Mouse (Mus musculus): ENCODE data around the gene Mdm2. TPM values are rescaled to one million over a fixed set of nuclear protein-coding genes. Genes with fewer than 3 reads are reported as not detected.

Mdm2 gene
- polyA plus RNA-seq, 1 experiment from 2014 or later = 22.0 TPM

DNA sequence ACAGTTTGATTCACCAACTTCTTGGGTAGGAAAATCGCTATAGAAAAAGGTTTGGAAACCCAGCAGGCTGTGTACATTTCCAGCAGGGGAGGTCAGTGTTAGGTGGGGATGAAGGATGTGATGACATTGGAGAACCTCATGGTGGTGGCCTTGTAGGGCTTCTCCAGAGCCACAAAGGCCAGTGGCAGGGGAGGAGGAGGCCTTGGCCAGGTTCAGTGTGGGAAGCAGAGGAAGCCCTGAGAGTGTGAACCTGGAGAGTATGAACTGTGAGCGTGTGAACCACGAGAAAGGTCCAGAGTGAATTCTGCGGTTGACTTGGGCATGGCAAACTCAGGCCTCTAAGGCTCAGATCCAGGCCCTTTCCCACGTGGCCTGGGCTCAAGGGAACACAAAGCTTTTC is 18.0 kb upstream of the Mdm2 start:
- Histone ChIP-seq H3K36me3 (ENCODE audit: insufficient read depth, low read length) (no peaks in the 10 kb centered on the region), H3K9ac (ENCODE audit: low read depth, low read length) (no peak overlapping the region), H3K27ac (no peak overlapping the region), H3K9me3 (replicated peaks; ENCODE audit: low read length) (no peaks in the 10 kb centered on the region), H3K4me1 (replicated peaks; ENCODE audit: insufficient read depth, low read length) (no peaks in the 10 kb centered on the region), H3K4me3 (replicated peaks; ENCODE audit: low read depth, low read length) (no peak overlapping the region), H3K4me2 (ENCODE audit: low read length) (no peak overlapping the region), H3K27me3 (ENCODE audit: insufficient read depth, low read length) (no peaks in the 10 kb centered on the region)
- no peak for TF ChIP-seq CTCF (IDR thresholded peaks at IDR 0.05; ENCODE audit: low read depth)
- WGBS = 79% methylated on average over 5 of the region's 5 CpGs
- DNase-seq (ENCODE audit: low spot score) (no peak), ATAC-seq (replicated peaks; ENCODE audit: low FRiP score, low read depth) (no peak)

DNA sequence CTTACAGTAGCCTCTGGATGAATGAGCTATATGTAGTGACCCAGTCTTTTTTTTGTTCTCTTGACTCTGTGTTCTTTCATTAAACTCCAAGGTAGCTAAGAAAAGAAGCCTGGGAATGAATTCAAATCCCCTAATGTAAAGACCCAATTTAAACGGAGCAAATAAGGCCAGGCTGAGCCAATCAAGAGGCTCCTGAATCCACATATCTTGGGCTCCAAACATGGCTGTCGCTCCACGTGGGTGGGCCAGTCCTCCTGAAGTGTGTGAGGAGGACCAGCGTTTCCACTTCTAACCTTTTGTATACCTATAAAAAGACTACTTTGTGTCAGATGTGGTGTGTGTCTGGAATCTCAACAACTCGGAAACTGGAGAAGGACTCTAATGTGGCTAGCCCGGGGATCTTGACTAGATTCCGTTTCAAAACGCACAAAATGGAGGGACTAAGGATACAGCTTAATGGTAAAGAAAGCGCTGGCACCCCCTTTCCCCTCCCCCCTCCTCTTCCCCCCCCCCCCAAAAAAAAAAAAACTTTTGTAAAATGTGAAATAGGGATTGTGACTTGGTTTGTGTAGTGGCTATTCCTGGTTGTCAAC is 17.1 kb upstream of the Mdm2 start:
- Histone ChIP-seq H3K9me3 (replicated peaks; ENCODE audit: low read length) (no peaks in the 10 kb centered on the region), H3K4me3 (replicated peaks; ENCODE audit: low read depth, low read length) (no peak overlapping the region), H3K36me3 (ENCODE audit: insufficient read depth, low read length) (no peaks in the 10 kb centered on the region), H3K4me2 (ENCODE audit: low read length) (no peak overlapping the region), H3K4me1 (replicated peaks; ENCODE audit: insufficient read depth, low read length) (no peaks in the 10 kb centered on the region), H3K27ac (no peak overlapping the region), H3K27me3 (ENCODE audit: insufficient read depth, low read length) (no peaks in the 10 kb centered on the region), H3K9ac (ENCODE audit: low read depth, low read length) (no peak overlapping the region)
- ATAC-seq (replicated peaks; ENCODE audit: low FRiP score, low read depth) = no peak
- no peak for DNase-seq (ENCODE audit: low spot score)
- no peak for TF ChIP-seq CTCF (IDR thresholded peaks at IDR 0.05; ENCODE audit: low read depth)
- WGBS = 79% methylated on average over 9 of the region's 9 CpGs

DNA sequence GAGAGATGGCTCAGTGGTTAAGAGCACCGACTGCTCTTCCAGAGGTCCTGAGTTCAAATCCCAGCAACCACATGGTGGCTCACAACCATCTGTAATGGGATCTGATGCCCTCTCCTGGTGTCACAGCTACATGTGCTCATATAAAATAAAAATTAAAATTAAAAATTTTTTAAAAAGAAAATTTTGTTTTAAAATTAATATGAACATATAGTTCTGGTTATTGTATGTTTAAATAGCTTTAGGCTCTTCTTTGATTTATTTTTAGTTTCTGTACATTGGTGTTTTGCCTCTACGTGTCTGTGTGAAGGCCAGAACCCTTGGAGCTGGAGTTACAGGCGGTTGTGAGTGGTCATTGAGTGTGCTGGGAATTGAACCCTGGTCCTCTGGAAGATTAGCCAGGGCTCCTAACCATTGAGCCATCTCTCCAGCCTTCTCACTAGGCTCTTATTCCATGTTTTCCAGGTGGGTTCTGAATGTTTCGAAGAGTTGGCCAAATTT is 16.4 kb upstream of the Mdm2 start:
- H3K9ac ChIP-seq (ENCODE audit: low read depth, low read length) = no peak overlapping the region

GRCm38 (mm10) chr10:117726350-117726749 is 15.8 kb upstream of the Mdm2 start:
- no peak overlapping the region for H3K27ac ChIP-seq
- 92% methylated on average over 4 of the region's 4 CpGs for WGBS
- TF ChIP-seq CTCF (IDR thresholded peaks at IDR 0.05; ENCODE audit: low read depth) = no peak
- no peaks in the 10 kb centered on the region for H3K4me1 ChIP-seq (replicated peaks; ENCODE audit: insufficient read depth, low read length)
- H3K9ac ChIP-seq (ENCODE audit: low read depth, low read length) = no peak overlapping the region
- no peak overlapping the region for H3K4me3 ChIP-seq (replicated peaks; ENCODE audit: low read depth, low read length)
- H3K9me3 ChIP-seq (replicated peaks; ENCODE audit: low read length) = no peaks in the 10 kb centered on the region
- no peaks in the 10 kb centered on the region for H3K27me3 ChIP-seq (ENCODE audit: insufficient read depth, low read length)
- DNase-seq (ENCODE audit: low spot score) = no peak
- ATAC-seq (replicated peaks; ENCODE audit: low FRiP score, low read depth) = no peak
- no peaks in the 10 kb centered on the region for H3K36me3 ChIP-seq (ENCODE audit: insufficient read depth, low read length)
- H3K4me2 ChIP-seq (ENCODE audit: low read length) = no peak overlapping the region

More for the DNA sequence above, 16.4 kb upstream of the Mdm2 start:
- Histone ChIP-seq H3K4me1 (replicated peaks; ENCODE audit: insufficient read depth, low read length) (no peaks in the 10 kb centered on the region), H3K27ac (no peak overlapping the region), H3K36me3 (ENCODE audit: insufficient read depth, low read length) (no peaks in the 10 kb centered on the region), H3K27me3 (ENCODE audit: insufficient read depth, low read length) (no peaks in the 10 kb centered on the region), H3K4me3 (replicated peaks; ENCODE audit: low read depth, low read length) (no peak overlapping the region), H3K9me3 (replicated peaks; ENCODE audit: low read length) (no peaks in the 10 kb centered on the region), H3K4me2 (ENCODE audit: low read length) (no peak overlapping the region)
- WGBS = 98% methylated on average over 4 of the region's 4 CpGs
- no peak for TF ChIP-seq CTCF (IDR thresholded peaks at IDR 0.05; ENCODE audit: low read depth)
- DNase-seq (ENCODE audit: low spot score) = no peak
- no peak for ATAC-seq (replicated peaks; ENCODE audit: low FRiP score, low read depth)

DNA sequence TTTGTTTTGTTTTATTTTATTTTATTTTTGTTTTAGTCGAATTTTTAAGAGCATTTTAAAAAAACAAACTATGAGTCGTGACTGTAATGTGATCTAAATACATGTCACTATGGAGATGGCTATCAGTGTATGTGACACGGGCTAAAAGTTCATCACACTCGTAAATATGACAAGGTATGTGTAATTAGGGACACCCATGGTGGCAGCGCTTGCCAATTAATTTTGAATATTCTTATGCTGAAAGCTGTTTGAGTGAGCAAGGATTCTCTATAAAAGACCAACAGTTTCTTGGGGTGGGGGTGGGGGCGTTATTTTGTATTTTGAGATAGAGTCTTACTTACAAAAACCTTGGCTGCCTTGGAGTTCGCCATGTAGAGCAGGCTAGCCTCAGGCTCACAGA is 15.1 kb upstream of the Mdm2 start:
- H3K9ac ChIP-seq (ENCODE audit: low read depth, low read length) = no peak overlapping the region
- no peaks in the 10 kb centered on the region for H3K9me3 ChIP-seq (replicated peaks; ENCODE audit: low read length)
- H3K4me1 ChIP-seq (replicated peaks; ENCODE audit: insufficient read depth, low read length) = no peaks in the 10 kb centered on the region
- ATAC-seq (replicated peaks; ENCODE audit: low FRiP score, low read depth) (no peak), DNase-seq (ENCODE audit: low spot score) (no peak)
- no peak overlapping the region for H3K27ac ChIP-seq
- H3K27me3 ChIP-seq (ENCODE audit: insufficient read depth, low read length) = no peaks in the 10 kb centered on the region
- WGBS = 62% methylated on average over 7 of the region's 7 CpGs
- H3K4me3 ChIP-seq (replicated peaks; ENCODE audit: low read depth, low read length) = no peak overlapping the region
- no peak overlapping the region for H3K4me2 ChIP-seq (ENCODE audit: low read length)
- no peak for TF ChIP-seq CTCF (IDR thresholded peaks at IDR 0.05; ENCODE audit: low read depth)
- no peaks in the 10 kb centered on the region for H3K36me3 ChIP-seq (ENCODE audit: insufficient read depth, low read length)

GRCm38 (mm10) chr10:117724804-117725361 is 14.3 kb upstream of the Mdm2 start:
- Histone ChIP-seq H3K4me1 (replicated peaks; ENCODE audit: insufficient read depth, low read length) (no peaks in the 10 kb centered on the region), H3K36me3 (ENCODE audit: insufficient read depth, low read length) (no peaks in the 10 kb centered on the region), H3K4me2 (ENCODE audit: low read length) (no peak overlapping the region), H3K9ac (ENCODE audit: low read depth, low read length) (no peak overlapping the region), H3K4me3 (replicated peaks; ENCODE audit: low read depth, low read length) (no peak overlapping the region), H3K27me3 (ENCODE audit: insufficient read depth, low read length) (no peaks in the 10 kb centered on the region), H3K9me3 (replicated peaks; ENCODE audit: low read length) (no peaks in the 10 kb centered on the region), H3K27ac (no peak overlapping the region)
- TF ChIP-seq CTCF (IDR thresholded peaks at IDR 0.05; ENCODE audit: low read depth) = no peak
- 94% methylated on average over 3 of the region's 3 CpGs for WGBS
- DNase-seq (ENCODE audit: low spot score) = no peak
- ATAC-seq (replicated peaks; ENCODE audit: low FRiP score, low read depth) = no peak
